Mouse (Mus musculus) layer of hippocampus, adult 9-11 months (tissue): Measurements from ENCODE around the gene Gbgt1.
"Not testable (repeated sequence)": the region's sequence is repeated elsewhere in the genome, so short reads cannot be mapped to it uniquely, and the experiment has no call there.

Experiments
- DNase-seq: peaks from one replicate; pipeline ENCODE4 v3.0.0; 2022

Gene Gbgt1

GRCm38 (mm10) chr2:28496671-28497070 is at the start of gene Gbgt1:
Gbgt1 (plus strand) TSS chr2:28496891.
- no peak for DNase-seq

GRCm38 (mm10) chr2:28447315-28447670 is 49.4 kb upstream of the Gbgt1 start:
- no peak for DNase-seq

- DNase-seq, result no peak
Measured at GRCm38 (mm10) chr2:28451663-28452062, 45.0 kb upstream of the Gbgt1 start.

GRCm38 (mm10) chr2:28453539-28453938 is 43.2 kb upstream of the Gbgt1 start:
- no peak for DNase-seq

- DNase-seq, result no peak
Measured at GRCm38 (mm10) chr2:28456616-28457015, 40.1 kb upstream of the Gbgt1 start.

- peak; percentile 70 for DNase-seq
Measured at GRCm38 (mm10) chr2:28463919-28464318, 32.8 kb upstream of the Gbgt1 start.

- no peak for DNase-seq
Measured at GRCm38 (mm10) chr2:28464919-28465318, 31.8 kb upstream of the Gbgt1 start.

- DNase-seq, result peak; percentile 69
Measured at GRCm38 (mm10) chr2:28465836-28466518, 30.7 kb upstream of the Gbgt1 start, which contains the start of gene 1700007K13Rik. 1700007K13Rik (minus strand) TSS chr2:28466332.

GRCm38 (mm10) chr2:28467860-28468485 is 28.7 kb upstream of the Gbgt1 start, which contains the start of gene Mrps2:
Mrps2 (plus strand) TSS chr2:28468066.
- peak; percentile 85 for DNase-seq

GRCm38 (mm10) chr2:28468486-28469225 is 28.0 kb upstream of the Gbgt1 start:
- DNase-seq, result no peak

GRCm38 (mm10) chr2:28469461-28469860 is 27.2 kb upstream of the Gbgt1 start:
- no peak for DNase-seq

- DNase-seq, result no peak
Measured at GRCm38 (mm10) chr2:28470591-28470990, 26.1 kb upstream of the Gbgt1 start.

- not testable (repeated sequence) for DNase-seq
Measured at GRCm38 (mm10) chr2:28472011-28472410, 24.7 kb upstream of the Gbgt1 start.

- DNase-seq, result not testable (repeated sequence)
Measured at GRCm38 (mm10) chr2:28477993-28478392, 18.7 kb upstream of the Gbgt1 start.

GRCm38 (mm10) chr2:28479208-28480204 is 17.2 kb upstream of the Gbgt1 start:
- peak; percentile 55 for DNase-seq

GRCm38 (mm10) chr2:28483861-28484260 is 12.8 kb upstream of the Gbgt1 start:
- DNase-seq, result no peak

GRCm38 (mm10) chr2:28494521-28494920 is 2.2 kb upstream of the Gbgt1 start:
- no peak for DNase-seq

- peak; percentile 64 for DNase-seq
Measured at GRCm38 (mm10) chr2:28495207-28495756, 1.4 kb upstream of the Gbgt1 start.

- DNase-seq, result no peak
Measured at GRCm38 (mm10) chr2:28495801-28496595, 693 bp upstream of the Gbgt1 start.

GRCm38 (mm10) chr2:28497561-28497960 is 870 bp downstream of the Gbgt1 start:
- no peak for DNase-seq

GRCm38 (mm10) chr2:28498431-28498830 is 1.7 kb downstream of the Gbgt1 start:
- DNase-seq, result no peak
